Mouse (Mus musculus): ENCODE data around the gene Npdc1. TPM values are rescaled to one million over a fixed set of nuclear protein-coding genes. Genes with fewer than 3 reads are reported as not detected.

The Npdc1 gene
- polyA plus RNA-seq, 1 experiment from 2014 or later = 7.0 TPM

- Histone ChIP-seq H3K4me2 (peak overlapping the region; percentile 100), H3K4me1 (replicated peaks; ENCODE audit: control insufficient read depth, insufficient read depth, low read length) (peaks cover 6% of the 10 kb centered on the region), H3K4me3 (ENCODE audit: low read depth, low read length) (no peak overlapping the region), H3K9ac (ENCODE audit: low read depth, low read length) (no peak overlapping the region), H3K27ac (ENCODE audit: low read depth, low read length) (no peak overlapping the region), H3K36me3 (ENCODE audit: control insufficient read depth, insufficient read depth, low read length) (no peaks in the 10 kb centered on the region), H3K9me3 (ENCODE audit: control insufficient read depth, low read length) (no peaks in the 10 kb centered on the region), H3K27me3 (replicated peaks; ENCODE audit: control insufficient read depth, insufficient read depth, low read length) (peaks cover 2% of the 10 kb centered on the region)
- WGBS = 84% methylated on average over 4 of the region's 4 CpGs
- no peak for DNase-seq (ENCODE audit: low spot score)
- no peak for ATAC-seq (replicated peaks; ENCODE audit: low FRiP score)
These were observed 34.8 kb upstream of the Npdc1 start for GRCm38 (mm10) chr2:25364313-25364712.

- ATAC-seq (replicated peaks; ENCODE audit: low FRiP score) = peak; percentile 14; the same call in 1 of the 2 replicates
- Histone ChIP-seq H3K36me3 (ENCODE audit: control insufficient read depth, insufficient read depth, low read length) (no peaks in the 10 kb centered on the region), H3K4me1 (replicated peaks; ENCODE audit: control insufficient read depth, insufficient read depth, low read length) (peaks cover 9% of the 10 kb centered on the region), H3K27me3 (replicated peaks; ENCODE audit: control insufficient read depth, insufficient read depth, low read length) (peaks cover 2% of the 10 kb centered on the region), H3K9me3 (ENCODE audit: control insufficient read depth, low read length) (no peaks in the 10 kb centered on the region), H3K4me3 (ENCODE audit: low read depth, low read length) (peak overlapping the region; percentile 77), H3K27ac (ENCODE audit: low read depth, low read length) (no peak overlapping the region), H3K9ac (ENCODE audit: low read depth, low read length) (peak overlapping the region; percentile 74), H3K4me2 (peak overlapping the region; percentile 100)
- 25% methylated on average over 9 of the region's 9 CpGs for WGBS
- DNase-seq (ENCODE audit: low spot score) = no peak
These were observed 34.4 kb upstream of the Npdc1 start for GRCm38 (mm10) chr2:25364761-25365090.

GRCm38 (mm10) chr2:25365091-25365761 is 33.9 kb upstream of the Npdc1 start, which contains the start of gene Uap1l1:
Uap1l1 (minus strand) TSS chr2:25365682.
- WGBS = under 1% methylated on average over 54 of the region's 54 CpGs
- peaks cover 2% of the 10 kb centered on the region for H3K27me3 ChIP-seq (replicated peaks; ENCODE audit: control insufficient read depth, insufficient read depth, low read length)
- peak; percentile 83 for DNase-seq (ENCODE audit: low spot score)
- H3K9me3 ChIP-seq (ENCODE audit: control insufficient read depth, low read length) = no peaks in the 10 kb centered on the region
- peak within 1 kb of the TSS; percentile 100 for H3K4me2 ChIP-seq
- no peaks in the 10 kb centered on the region for H3K36me3 ChIP-seq (ENCODE audit: control insufficient read depth, insufficient read depth, low read length)
- peaks cover 9% of the 10 kb centered on the region for H3K4me1 ChIP-seq (replicated peaks; ENCODE audit: control insufficient read depth, insufficient read depth, low read length)
- H3K27ac ChIP-seq (ENCODE audit: low read depth, low read length) = no peak within 1 kb of the TSS
- H3K9ac ChIP-seq (ENCODE audit: low read depth, low read length) = peak within 1 kb of the TSS; percentile 74
- ATAC-seq (replicated peaks; ENCODE audit: low FRiP score) = peak; percentile 76
- H3K4me3 ChIP-seq (ENCODE audit: low read depth, low read length) = peak within 1 kb of the TSS; percentile 77

GRCm38 (mm10) chr2:25369996-25370395 is 29.2 kb upstream of the Npdc1 start:
- H3K36me3 ChIP-seq (ENCODE audit: control insufficient read depth, insufficient read depth, low read length) = peaks cover 6% of the 10 kb centered on the region; the same call in 1 of the 2 replicates
- no peaks in the 10 kb centered on the region for H3K9me3 ChIP-seq (ENCODE audit: control insufficient read depth, low read length)
- peak overlapping the region; percentile 67 for H3K27ac ChIP-seq (ENCODE audit: low read depth, low read length)
- peaks cover 37% of the 10 kb centered on the region for H3K4me1 ChIP-seq (replicated peaks; ENCODE audit: control insufficient read depth, insufficient read depth, low read length)
- WGBS = 46% methylated on average over 3 of the region's 3 CpGs
- peak overlapping the region; percentile 46; the same call in 1 of the 2 replicates for H3K9ac ChIP-seq (ENCODE audit: low read depth, low read length)
- peak overlapping the region; percentile 59 for H3K4me2 ChIP-seq
- no peak for DNase-seq (ENCODE audit: low spot score)
- H3K4me3 ChIP-seq (ENCODE audit: low read depth, low read length) = 0 out of 2 replicates have a peak overlapping the region, but pooled peaks have one; percentile 3
- H3K27me3 ChIP-seq (replicated peaks; ENCODE audit: control insufficient read depth, insufficient read depth, low read length) = 0 out of 2 replicates have a peak, but pooled peaks cover 2% of the 10 kb centered on the region
- ATAC-seq (replicated peaks; ENCODE audit: low FRiP score) = peak; percentile 80

GRCm38 (mm10) chr2:25371764-25372643 is 27.1 kb upstream of the Npdc1 start, which contains the start of gene Sapcd2:
Sapcd2 (plus strand) TSS chr2:25372321.
- peak within 1 kb of the TSS; percentile 75 for H3K9ac ChIP-seq (ENCODE audit: low read depth, low read length)
- H3K4me2 ChIP-seq = peak within 1 kb of the TSS; percentile 78
- H3K4me3 ChIP-seq (ENCODE audit: low read depth, low read length) = peak within 1 kb of the TSS; percentile 71
- H3K27me3 ChIP-seq (replicated peaks; ENCODE audit: control insufficient read depth, insufficient read depth, low read length) = 0 out of 2 replicates have a peak, but pooled peaks cover 2% of the 10 kb centered on the region
- DNase-seq (ENCODE audit: low spot score) = peak; percentile 90
- H3K4me1 ChIP-seq (replicated peaks; ENCODE audit: control insufficient read depth, insufficient read depth, low read length) = peaks cover 34% of the 10 kb centered on the region
- peak; percentile 87 for ATAC-seq (replicated peaks; ENCODE audit: low FRiP score)
- peak within 1 kb of the TSS; percentile 91 for H3K27ac ChIP-seq (ENCODE audit: low read depth, low read length)
- WGBS = 1% methylated on average over 65 of the region's 65 CpGs
- no peaks in the 10 kb centered on the region for H3K9me3 ChIP-seq (ENCODE audit: control insufficient read depth, low read length)
- peaks cover 17% of the 10 kb centered on the region for H3K36me3 ChIP-seq (ENCODE audit: control insufficient read depth, insufficient read depth, low read length)

GRCm38 (mm10) chr2:25372644-25373391 is 26.3 kb upstream of the Npdc1 start:
- Histone ChIP-seq H3K4me3 (ENCODE audit: low read depth, low read length) (peak overlapping the region; percentile 71), H3K4me2 (peak overlapping the region; percentile 78), H3K36me3 (ENCODE audit: control insufficient read depth, insufficient read depth, low read length) (peaks cover 22% of the 10 kb centered on the region), H3K27me3 (replicated peaks; ENCODE audit: control insufficient read depth, insufficient read depth, low read length) (0 out of 2 replicates have a peak, but pooled peaks cover 2% of the 10 kb centered on the region), H3K4me1 (replicated peaks; ENCODE audit: control insufficient read depth, insufficient read depth, low read length) (peaks cover 34% of the 10 kb centered on the region), H3K9me3 (ENCODE audit: control insufficient read depth, low read length) (no peaks in the 10 kb centered on the region), H3K27ac (ENCODE audit: low read depth, low read length) (peak overlapping the region; percentile 91), H3K9ac (ENCODE audit: low read depth, low read length) (peak overlapping the region; percentile 75)
- ATAC-seq (replicated peaks; ENCODE audit: low FRiP score) = peak; percentile 46; the same call in 1 of the 2 replicates
- 2% methylated on average over 42 of the region's 42 CpGs for WGBS
- DNase-seq (ENCODE audit: low spot score) = peak; percentile 56

- Histone ChIP-seq H3K36me3 (ENCODE audit: control insufficient read depth, insufficient read depth, low read length) (peaks cover 22% of the 10 kb centered on the region), H3K9me3 (ENCODE audit: control insufficient read depth, low read length) (no peaks in the 10 kb centered on the region), H3K4me2 (peak overlapping the region; percentile 78), H3K4me1 (replicated peaks; ENCODE audit: control insufficient read depth, insufficient read depth, low read length) (peaks cover 34% of the 10 kb centered on the region), H3K27ac (ENCODE audit: low read depth, low read length) (no peak overlapping the region), H3K27me3 (replicated peaks; ENCODE audit: control insufficient read depth, insufficient read depth, low read length) (no peaks in the 10 kb centered on the region), H3K9ac (ENCODE audit: low read depth, low read length) (peak overlapping the region; percentile 75), H3K4me3 (ENCODE audit: low read depth, low read length) (peak overlapping the region; percentile 71)
- no peak for ATAC-seq (replicated peaks; ENCODE audit: low FRiP score)
- 60% methylated on average over 2 of the region's 2 CpGs for WGBS
- DNase-seq (ENCODE audit: low spot score) = no peak
These were observed 25.7 kb upstream of the Npdc1 start for GRCm38 (mm10) chr2:25373431-25373830.

- H3K9me3 ChIP-seq (ENCODE audit: control insufficient read depth, low read length) = no peaks in the 10 kb centered on the region
- H3K36me3 ChIP-seq (ENCODE audit: control insufficient read depth, insufficient read depth, low read length) = peaks cover 22% of the 10 kb centered on the region
- H3K4me2 ChIP-seq = no peak overlapping the region
- H3K27ac ChIP-seq (ENCODE audit: low read depth, low read length) = no peak overlapping the region
- DNase-seq (ENCODE audit: low spot score) (no peak), ATAC-seq (replicated peaks; ENCODE audit: low FRiP score) (no peak)
- H3K4me3 ChIP-seq (ENCODE audit: low read depth, low read length) = no peak overlapping the region
- 0 out of 2 replicates have a peak, but pooled peaks cover 2% of the 10 kb centered on the region for H3K27me3 ChIP-seq (replicated peaks; ENCODE audit: control insufficient read depth, insufficient read depth, low read length)
- H3K9ac ChIP-seq (ENCODE audit: low read depth, low read length) = no peak overlapping the region
- peaks cover 19% of the 10 kb centered on the region for H3K4me1 ChIP-seq (replicated peaks; ENCODE audit: control insufficient read depth, insufficient read depth, low read length)
- WGBS = 61% methylated on average over 4 of the region's 4 CpGs
These were observed 22.6 kb upstream of the Npdc1 start for GRCm38 (mm10) chr2:25376589-25376988.
